Mouse (Mus musculus) CH12.LX (cell line): ENCODE measurements around the gene Rasgef1a. TPM values are rescaled to one million over a fixed set of nuclear protein-coding genes. Genes with fewer than 3 reads are reported as not detected.

ENCODE experiments used
- DNase-seq: peaks from one replicate; pipeline ENCODE4 v3.0.0-alpha.2; 2013; ENCODE audit errors: extremely low read depth
- H3K27ac ChIP-seq: 2 replicates; pipeline ENCODE4 v1.5.1; 2012; ENCODE audit warnings: low read depth, mild to moderate bottlenecking, control low read depth, moderate library complexity; ENCODE audit not compliant: insufficient read depth
- H3K27me3 ChIP-seq: replicated peaks from 2 replicates; pipeline ENCODE3; 2012; ENCODE audit warnings: inconsistent platforms
- H3K36me3 ChIP-seq, 2 experiments: replicated peaks in 1 of 2; 2 replicates each; pipeline versions ENCODE3 to v1.6.1; 2012; ENCODE audit warnings: inconsistent platforms in 1 of 2, low read length in 1 of 2, mild to moderate bottlenecking in 1 of 2, mixed read lengths in 1 of 2, moderate library complexity in 1 of 2; ENCODE audit not compliant: control insufficient read depth in 1 of 2, insufficient read depth in 1 of 2
- H3K4me1 ChIP-seq, 2 experiments: 2 replicates each; pipeline ENCODE4 v1.6.1; 2012; ENCODE audit warnings: inconsistent platforms in 1 of 2, moderate library complexity in 1 of 2; ENCODE audit not compliant: insufficient read depth in 2 of 2, control insufficient read depth in 1 of 2
- H3K4me2 ChIP-seq: 2 replicates; pipeline ENCODE4 v1.6.1; 2012; ENCODE audit warnings: low read depth, mild to moderate bottlenecking, control low read depth; ENCODE audit not compliant: poor library complexity, insufficient read depth, severe bottlenecking
- H3K4me3 ChIP-seq, 3 experiments: fragments of 150-350 bp in 1 of 3; sonication (generic) in 1 of 3; replicated peaks in 1 of 3; 2 replicates each; pipeline versions ENCODE3 to v1.5.1; 2011 to 2012; ENCODE audit warnings: low read depth in 2 of 3, low read length in 2 of 3, mild to moderate bottlenecking in 2 of 3, moderate library complexity in 2 of 3, control low read depth in 1 of 3, improper control_type of control experiment in 1 of 3, inconsistent platforms in 1 of 3, mixed read lengths in 1 of 3; ENCODE audit not compliant: poor library complexity in 1 of 3
- H3K79me2 ChIP-seq: replicated peaks from 2 replicates; pipeline ENCODE4 v1.6.1; 2012; ENCODE audit warnings: mild to moderate bottlenecking, moderate library complexity; ENCODE audit not compliant: control insufficient read depth, poor library complexity, insufficient read depth, severe bottlenecking; ENCODE audit errors: extremely low read depth
- H3K9ac ChIP-seq: 2 replicates; pipeline ENCODE4 v1.6.1; 2012; ENCODE audit warnings: low read depth, mild to moderate bottlenecking, control low read depth, moderate library complexity; ENCODE audit not compliant: insufficient read depth
- H3K9me3 ChIP-seq: replicated peaks from 2 replicates; pipeline ENCODE3; 2012; ENCODE audit warnings: low read length, inconsistent platforms, mixed read lengths
- BHLHE40 ChIP-seq: IDR thresholded peaks from 2 replicates; pipeline ENCODE4 v1.6.1; 2011; ENCODE audit warnings: mild to moderate bottlenecking, low read depth, low read length, improper control_type of control experiment
- CHD2 ChIP-seq: IDR thresholded peaks from 2 replicates; pipeline ENCODE4 v1.6.1; 2011; ENCODE audit warnings: low read length, improper control_type of control experiment
- E2F4 ChIP-seq: IDR thresholded peaks from 2 replicates; pipeline ENCODE4 v1.6.1; 2011; ENCODE audit warnings: low read depth, low read length, improper control_type of control experiment; ENCODE audit not compliant: insufficient replicate concordance
- ELF1 ChIP-seq: IDR thresholded peaks from 2 replicates; pipeline ENCODE4 v1.6.1; 2014; ENCODE audit warnings: low read depth, mild to moderate bottlenecking, inconsistent platforms, low read length, improper control_type of control experiment
- JUN ChIP-seq: IDR thresholded peaks from 2 replicates; pipeline ENCODE4 v1.6.1; 2011; ENCODE audit warnings: low read depth, mild to moderate bottlenecking, low read length, improper control_type of control experiment, moderate library complexity; ENCODE audit not compliant: insufficient read depth
- KAT2A ChIP-seq: IDR thresholded peaks from 2 replicates; pipeline ENCODE4 v1.6.1; 2012; ENCODE audit warnings: low read length, improper control_type of control experiment, inconsistent platforms; ENCODE audit not compliant: insufficient replicate concordance
- MAFK ChIP-seq: IDR thresholded peaks from 2 replicates; pipeline ENCODE4 v1.6.1; 2011; ENCODE audit warnings: low read length, improper control_type of control experiment; ENCODE audit not compliant: insufficient replicate concordance
- MAZ ChIP-seq: IDR thresholded peaks from 2 replicates; pipeline ENCODE4 v1.6.1; 2012; ENCODE audit warnings: low read depth, mild to moderate bottlenecking, inconsistent platforms, low read length, improper control_type of control experiment, moderate library complexity
- POLR2A ChIP-seq: IDR thresholded peaks from 2 replicates; pipeline ENCODE4 v1.6.1; 2011; ENCODE audit warnings: low read depth, mild to moderate bottlenecking, improper control_type of control experiment, low read length
- POLR2AphosphoS2 ChIP-seq: IDR thresholded peaks from 2 replicates; pipeline ENCODE4 v1.6.1; 2011; ENCODE audit warnings: low read depth, low read length, improper control_type of control experiment
- RCOR1 ChIP-seq: conservative IDR thresholded peaks from 2 replicates; pipeline ENCODE4 v1.6.1; 2012; ENCODE audit warnings: low read depth, mild to moderate bottlenecking, inconsistent platforms, low read length, improper control_type of control experiment
- SIN3A ChIP-seq: IDR thresholded peaks from 2 replicates; pipeline ENCODE4 v1.6.1; 2012; ENCODE audit warnings: low read length, improper control_type of control experiment, inconsistent platforms
- SMC3 ChIP-seq: IDR thresholded peaks from 2 replicates; pipeline ENCODE4 v1.6.1; 2011; ENCODE audit warnings: low read depth, low read length, improper control_type of control experiment
- UBTF ChIP-seq: IDR thresholded peaks from 2 replicates; pipeline ENCODE4 v1.6.1; 2012; ENCODE audit warnings: low read depth, mild to moderate bottlenecking, inconsistent platforms, low read length, improper control_type of control experiment, moderate library complexity
- USF2 ChIP-seq: conservative IDR thresholded peaks from 2 replicates; pipeline ENCODE4 v1.6.1; 2011; ENCODE audit warnings: low read depth, low read length, improper control_type of control experiment
- ZNF384 ChIP-seq: IDR thresholded peaks from 2 replicates; pipeline ENCODE4 v1.6.1; 2012; ENCODE audit warnings: low read depth, low read length, improper control_type of control experiment, inconsistent platforms
- dilution Hi-C: fragments of 300-500 bp; cut with MboI; formaldehyde crosslinking; loops from 2 replicates; pipeline ENCODE4 v1.14.3; 2020; ENCODE audit warnings: low sequenced_read_pairs; ENCODE audit not compliant: extremely low pct_unique_long_range_greater_than_20kb, extremely low pct_ligation_motif_present
- in situ Hi-C: fragments of 300-500 bp; cut with MboI; formaldehyde crosslinking; loops from 3 replicates; pipeline ENCODE4 v1.14.3; 2019; ENCODE audit warnings: low sequenced_read_pairs, low pct_ligation_motif_present, low pct_unique_long_range_greater_than_20kb, mixed read lengths
- polyA plus RNA-seq: library from polyadenylated mRNA; unstranded; fragments of >175 nt; gene quantifications from 2 replicates; pipeline ENCODE4 v1.2.1, GENCODE M21; 2012; ENCODE audit warnings: low read depth; ENCODE audit not compliant: insufficient read length
- total RNA-seq, 2 experiments: library from RNA; depleted of rRNA; stranded (reverse); fragments of 300-350 nt in 1 of 2; fragments of >200 nt in 1 of 2; gene quantifications; 2 replicates each; pipeline ENCODE4 v1.2.3; 2012 to 2014

Rasgef1a gene
- total and polyA plus RNA-seq, 3 experiments: 0.13 TPM; not detected in 2

GRCm38 (mm10) chr6:118012987-118013866 lies 2.0 kb downstream of the Rasgef1a start:
- Histone ChIP-seq H3K36me3 (no peaks in the 10 kb centered on the region), H3K27ac (no peak overlapping the region), H3K27me3 (peaks cover 80% of the 10 kb centered on the region), H3K4me1 (no peaks in the 10 kb centered on the region), H3K9ac (no peak overlapping the region), H3K4me2 (no peak overlapping the region), H3K79me2 (no peaks in the 10 kb centered on the region), H3K9me3 (no peaks in the 10 kb centered on the region), H3K4me3 (no peak overlapping the region)
- no peak for DNase-seq
- TF ChIP-seq RCOR1 (no peak), UBTF (no peak), ZNF384 (no peak), CHD2 (no peak), E2F4 (no peak), KAT2A (no peak), BHLHE40 (no peak), MAFK (no peak), SMC3 (no peak), POLR2AphosphoS2 (no peak), ELF1 (no peak), SIN3A (no peak), JUN (no peak)
- dilution Hi-C loops (no loop called here), in situ Hi-C loops (no loop called here)

- Histone ChIP-seq H3K4me3 (no peak overlapping the region), H3K4me1 (no peaks in the 10 kb centered on the region), H3K36me3 (no peaks in the 10 kb centered on the region), H3K27ac (no peak overlapping the region), H3K79me2 (no peaks in the 10 kb centered on the region), H3K9me3 (no peaks in the 10 kb centered on the region), H3K4me2 (no peak overlapping the region), H3K27me3 (peaks cover 88% of the 10 kb centered on the region), H3K9ac (no peak overlapping the region)
- in situ Hi-C loops (no loop called here), dilution Hi-C loops (no loop called here)
- no peak for DNase-seq
- TF ChIP-seq USF2: no peak
- TF ChIP-seq MAZ: no peak
- no peak for TF ChIP-seq POLR2A
- TF ChIP-seq E2F4: no peak
Measured at GRCm38 (mm10) chr6:118014881-118015280, 3.6 kb downstream of the Rasgef1a start.
